Comparison of ENCODE assay signal across 8 mouse cellular contexts in genomic region chr11:116078676-116079320, GRCm38 (mm10). TPM values are rescaled to one million over a fixed set of nuclear protein-coding genes. Genes with fewer than 3 reads are reported as not detected.
DNase-seq lines count a peak whose midpoint lies in the region; ATAC-seq and TF ChIP-seq lines count a peak whose summit lies in the region.

No protein-coding gene starts in this region.

- H3K4me2 ChIP-seq in liver, embryonic 11.5 days, result peak overlapping the region; percentile 96
- no peak overlapping the region for H3K4me2 ChIP-seq in hindbrain, postnatal 0 days (ENCODE audit: low read depth, low read length)
- peak overlapping the region; percentile 61; the same call in 1 of the 2 replicates for H3K4me2 ChIP-seq in neural tube, embryonic 12.5 days (replicated peaks)

- peak overlapping the region; percentile 25 for H3K4me3 ChIP-seq in liver, embryonic 11.5 days (ENCODE audit: low read depth, low read length)
- H3K4me3 ChIP-seq in hindbrain, postnatal 0 days (ENCODE audit: low read length), result no peak overlapping the region
- H3K4me3 ChIP-seq in neural tube, embryonic 12.5 days, result no peak overlapping the region

- WGBS in liver, embryonic 11.5 days, result 50% methylated on average over 10 of the region's 10 CpGs
- 28% methylated on average over 10 of the region's 10 CpGs for WGBS in hindbrain, postnatal 0 days
- 18% methylated on average over 10 of the region's 10 CpGs for WGBS in neural tube, embryonic 12.5 days

- H3K36me3 ChIP-seq in liver, embryonic 11.5 days (ENCODE audit: control insufficient read depth, insufficient read depth, low read length), result peaks cover 31% of the 10 kb centered on the region
- peaks cover 38% of the 10 kb centered on the region for H3K36me3 ChIP-seq in hindbrain, postnatal 0 days (ENCODE audit: insufficient read depth, low read length)
- H3K36me3 ChIP-seq in neural tube, embryonic 12.5 days, result peaks cover 48% of the 10 kb centered on the region

- peak overlapping the region; percentile 51; the same call in 1 of the 2 replicates for H3K9ac ChIP-seq in liver, embryonic 11.5 days (ENCODE audit: low read depth, low read length)
- no peak overlapping the region; the same call in 1 of the 2 replicates for H3K9ac ChIP-seq in hindbrain, postnatal 0 days (replicated peaks; ENCODE audit: low read length)
- peak overlapping the region; percentile 18; the same call in 1 of the 2 replicates for H3K9ac ChIP-seq in neural tube, embryonic 12.5 days

- H3K4me1 ChIP-seq in liver, embryonic 11.5 days (replicated peaks; ENCODE audit: control insufficient read depth, insufficient read depth, low read length), result peaks cover 54% of the 10 kb centered on the region
- H3K4me1 ChIP-seq in hindbrain, postnatal 0 days (ENCODE audit: insufficient read depth, low read length), result 0 out of 2 replicates have a peak, but pooled peaks cover 3% of the 10 kb centered on the region
- peaks cover 20% of the 10 kb centered on the region for H3K4me1 ChIP-seq in neural tube, embryonic 12.5 days

- H3K27me3 ChIP-seq in liver, embryonic 11.5 days (replicated peaks; ENCODE audit: control insufficient read depth, insufficient read depth, low read length), result no peaks in the 10 kb centered on the region
- H3K27me3 ChIP-seq in hindbrain, postnatal 0 days (ENCODE audit: insufficient read depth, low read length), result no peaks in the 10 kb centered on the region
- no peaks in the 10 kb centered on the region for H3K27me3 ChIP-seq in neural tube, embryonic 12.5 days (replicated peaks)

- ATAC-seq in cerebellum, adult (ENCODE audit: insufficient number of reproducible peaks, low FRiP score, low TSS enrichment), result no peak
- ATAC-seq in liver, embryonic 11.5 days (replicated peaks; ENCODE audit: low FRiP score), result no peak
- ATAC-seq in hindbrain, postnatal 0 days, result no peak
- no peak for ATAC-seq in neural tube, embryonic 12.5 days (ENCODE audit: low FRiP score, low read depth)
- ATAC-seq in granulocyte monocyte progenitor cell, adult 5-6 weeks (replicated peaks; ENCODE audit: poor library complexity, severe bottlenecking), result no peak

- peak overlapping the region; percentile 79; the same call in 1 of the 2 replicates for H3K27ac ChIP-seq in liver, embryonic 11.5 days (ENCODE audit: low read depth, low read length)
- H3K27ac ChIP-seq in hindbrain, postnatal 0 days, result peak overlapping the region; percentile 36; the same call in 1 of the 2 replicates
- H3K27ac ChIP-seq in neural tube, embryonic 12.5 days, result no peak overlapping the region

- no peak for TF ChIP-seq CTCF in hindbrain, postnatal 0 days (IDR thresholded peaks at IDR 0.05; ENCODE audit: low read depth)

- intact Hi-C loops in left cerebral cortex, postnatal 14 days (cut with DNase I), result no loop called here

- peak; percentile 11 for DNase-seq in cerebellum, adult 11 months
- DNase-seq in liver, embryonic 11.5 days (ENCODE audit: low spot score), result no peak
- no peak for DNase-seq in liver
- no peak for DNase-seq in hindbrain, postnatal 0 days (ENCODE audit: low spot score)
- no peak for DNase-seq in left cerebral cortex, postnatal 14 days (ENCODE audit: low spot score in 2 of 2)

- H3K9me3 ChIP-seq in liver, embryonic 11.5 days (ENCODE audit: control insufficient read depth, low read length), result no peaks in the 10 kb centered on the region
- no peaks in the 10 kb centered on the region for H3K9me3 ChIP-seq in hindbrain, postnatal 0 days (ENCODE audit: low read length)
- H3K9me3 ChIP-seq in neural tube, embryonic 12.5 days, result no peaks in the 10 kb centered on the region

RNA-seq across cellular contexts. Expression of gene Unc13d, which starts 1.0 kb away (rescaled TPM):
- polyA plus RNA-seq in liver, embryonic 11.5 days (2014; fragmentation: Nextera tagmentation; extraction: Ambion mirVana), result 44.8 and 45.3 TPM in 2 replicates
- total RNA-seq in hindbrain, postnatal 0 days (2014; rRNA removed), result 0.65 and 1.3 TPM in 2 replicates
- 0.65 and 0.96 TPM in 2 replicates for polyA plus RNA-seq in hindbrain, postnatal 0 days (2015; fragmentation: Nextera tagmentation; extraction: Ambion mirVana)
- polyA plus RNA-seq in neural tube, embryonic 12.5 days (2016; fragmentation: Nextera tagmentation; extraction: Ambion mirVana), result 1.3 and 1.7 TPM in 2 replicates
- total RNA-seq in granulocyte monocyte progenitor cell, adult 5-6 weeks (2014; fragmentation: Nextera tagmentation), result 19.1 and 26.7 TPM in 2 replicates
- total RNA-seq in granulocyte monocyte progenitor cell, adult 5-6 weeks (2017), result 18.2 and 21.1 TPM in 2 replicates
- total RNA-seq in left cerebral cortex, postnatal 14 days (2021), result under 1 TPM; 0.46 to 0.55 TPM

RNA-seq across cellular contexts. Expression of gene Wbp2, which starts 8.0 kb away (rescaled TPM):
- 98.8 and 105 TPM in 2 replicates for polyA plus RNA-seq in liver, embryonic 11.5 days (2014; fragmentation: Nextera tagmentation; extraction: Ambion mirVana)
- total RNA-seq in hindbrain, postnatal 0 days (2014; rRNA removed), result 146 and 171 TPM in 2 replicates
- 206 and 234 TPM in 2 replicates for polyA plus RNA-seq in hindbrain, postnatal 0 days (2015; fragmentation: Nextera tagmentation; extraction: Ambion mirVana)
- polyA plus RNA-seq in neural tube, embryonic 12.5 days (2016; fragmentation: Nextera tagmentation; extraction: Ambion mirVana), result 97.0 and 110 TPM in 2 replicates
- 83.3 and 96.6 TPM in 2 replicates for total RNA-seq in granulocyte monocyte progenitor cell, adult 5-6 weeks (2014; fragmentation: Nextera tagmentation)
- 13.6 and 17.3 TPM in 2 replicates for total RNA-seq in granulocyte monocyte progenitor cell, adult 5-6 weeks (2017)
- 100 to 1,000 TPM; 278 to 292 TPM for total RNA-seq in left cerebral cortex, postnatal 14 days (2021)

RNA-seq across cellular contexts. Expression of gene Trim47, which starts 48.2 kb away (rescaled TPM):
- 6.3 and 6.6 TPM in 2 replicates for polyA plus RNA-seq in liver, embryonic 11.5 days (2014; fragmentation: Nextera tagmentation; extraction: Ambion mirVana)
- 14.2 and 17.0 TPM in 2 replicates for total RNA-seq in hindbrain, postnatal 0 days (2014; rRNA removed)
- 9.5 and 10.1 TPM in 2 replicates for polyA plus RNA-seq in hindbrain, postnatal 0 days (2015; fragmentation: Nextera tagmentation; extraction: Ambion mirVana)
- 3.7 and 5.0 TPM in 2 replicates for polyA plus RNA-seq in neural tube, embryonic 12.5 days (2016; fragmentation: Nextera tagmentation; extraction: Ambion mirVana)
- total RNA-seq in granulocyte monocyte progenitor cell, adult 5-6 weeks (2014; fragmentation: Nextera tagmentation), result 1.9 TPM in 1 of 2 replicates, not detected in the other
- 3.1 TPM in 1 of 2 replicates, not detected in the other for total RNA-seq in granulocyte monocyte progenitor cell, adult 5-6 weeks (2017)
- 1 to 10 TPM; 8.7 to 9.0 TPM for total RNA-seq in left cerebral cortex, postnatal 14 days (2021)

RNA-seq across cellular contexts. Expression of gene Unk, which starts 48.7 kb away (rescaled TPM):
- polyA plus RNA-seq in liver, embryonic 11.5 days (2014; fragmentation: Nextera tagmentation; extraction: Ambion mirVana), result 28.9 and 34.1 TPM in 2 replicates
- total RNA-seq in hindbrain, postnatal 0 days (2014; rRNA removed), result 47.1 and 50.2 TPM in 2 replicates
- 22.8 and 24.5 TPM in 2 replicates for polyA plus RNA-seq in hindbrain, postnatal 0 days (2015; fragmentation: Nextera tagmentation; extraction: Ambion mirVana)
- polyA plus RNA-seq in neural tube, embryonic 12.5 days (2016; fragmentation: Nextera tagmentation; extraction: Ambion mirVana), result 47.9 and 48.6 TPM in 2 replicates
- total RNA-seq in granulocyte monocyte progenitor cell, adult 5-6 weeks (2014; fragmentation: Nextera tagmentation), result 25.4 and 40.0 TPM in 2 replicates
- total RNA-seq in granulocyte monocyte progenitor cell, adult 5-6 weeks (2017), result 15.2 and 19.9 TPM in 2 replicates
- 10 to 100 TPM; 23.8 to 25.5 TPM for total RNA-seq in left cerebral cortex, postnatal 14 days (2021)

RNA-seq across cellular contexts. Expression of gene H3f3b, which starts 51.0 kb away (rescaled TPM):
- polyA plus RNA-seq in liver, embryonic 11.5 days (2014; fragmentation: Nextera tagmentation; extraction: Ambion mirVana), result 1,141 and 1,182 TPM in 2 replicates
- 603 and 627 TPM in 2 replicates for total RNA-seq in hindbrain, postnatal 0 days (2014; rRNA removed)
- 2,179 and 2,253 TPM in 2 replicates for polyA plus RNA-seq in hindbrain, postnatal 0 days (2015; fragmentation: Nextera tagmentation; extraction: Ambion mirVana)
- 2,060 and 2,115 TPM in 2 replicates for polyA plus RNA-seq in neural tube, embryonic 12.5 days (2016; fragmentation: Nextera tagmentation; extraction: Ambion mirVana)
- total RNA-seq in granulocyte monocyte progenitor cell, adult 5-6 weeks (2014; fragmentation: Nextera tagmentation), result 447 and 460 TPM in 2 replicates
- 931 and 1,017 TPM in 2 replicates for total RNA-seq in granulocyte monocyte progenitor cell, adult 5-6 weeks (2017)
- total RNA-seq in left cerebral cortex, postnatal 14 days (2021), result 100 to 1,000 TPM; 254 to 295 TPM
